Mouse (Mus musculus) midbrain, postnatal 0 days (tissue): ENCODE data around the gene D1Ertd622e. TPM values are rescaled to one million over a fixed set of nuclear protein-coding genes. Genes with fewer than 3 reads are reported as not detected.
"Not testable (repeated sequence)": the region's sequence is repeated elsewhere in the genome, so short reads cannot be mapped to it uniquely, and the experiment has no call there.

ENCODE experiments used
- ATAC-seq: fragments of 200-750 bp; cut with Nextera tagmentation; 2 replicates; pipeline ENCODE4 v1.8.0; 2017; ENCODE audit warnings: moderate number of reproducible peaks, mild to moderate bottlenecking, moderate TSS enrichment, moderate library complexity; ENCODE audit not compliant: low FRiP score
- DNase-seq: peaks from one replicate; pipeline ENCODE4 v3.0.0-alpha.2; 2015; ENCODE audit warnings: low spot score
- H3K27ac ChIP-seq: fragments of 300-500 bp; sonication (generic); 2 replicates; pipeline ENCODE4 v1.5.1; 2014; ENCODE audit warnings: low read depth, mild to moderate bottlenecking, low read length, mixed read lengths
- H3K27me3 ChIP-seq: fragments of 300-500 bp; sonication (generic); 2 replicates; pipeline ENCODE4 v1.6.1; 2014; ENCODE audit warnings: low read length, control low read depth, mixed read lengths; ENCODE audit not compliant: insufficient read depth
- H3K36me3 ChIP-seq: fragments of 300-500 bp; sonication (generic); 2 replicates; pipeline ENCODE4 v1.6.1; 2014; ENCODE audit warnings: low read length, control low read depth, mixed read lengths; ENCODE audit not compliant: insufficient read depth
- H3K4me1 ChIP-seq: fragments of 300-500 bp; sonication (generic); 2 replicates; pipeline ENCODE4 v1.6.1; 2014; ENCODE audit warnings: mild to moderate bottlenecking, control low read depth, antibody characterized with exemption, low read length, mixed read lengths; ENCODE audit not compliant: insufficient read depth
- H3K4me2 ChIP-seq: fragments of 300-500 bp; sonication (generic); 2 replicates; pipeline ENCODE4 v1.6.1; 2014; ENCODE audit warnings: low read depth, mild to moderate bottlenecking, low read length, mixed read lengths; ENCODE audit not compliant: poor library complexity, severe bottlenecking
- H3K4me3 ChIP-seq: fragments of 300-500 bp; sonication (generic); 2 replicates; pipeline ENCODE4 v1.5.1; 2014; ENCODE audit warnings: low read depth, mild to moderate bottlenecking, low read length, moderate library complexity
- H3K9ac ChIP-seq: fragments of 300-500 bp; sonication (generic); replicated peaks from 2 replicates; pipeline ENCODE4 v1.6.1; 2014; ENCODE audit warnings: mild to moderate bottlenecking, low read length, moderate library complexity, mixed read lengths; ENCODE audit not compliant: poor library complexity, severe bottlenecking
- H3K9me3 ChIP-seq: fragments of 300-500 bp; sonication (generic); 2 replicates; pipeline ENCODE4 v1.6.1; 2016; ENCODE audit warnings: low read length, control low read depth
- CTCF ChIP-seq: IDR thresholded peaks from 2 replicates; pipeline ENCODE4 v1.5.1; 2016; ENCODE audit warnings: antibody characterized with exemption, mild to moderate bottlenecking
- WGBS: fragments of 180-500 bp; shearing (Covaris S2); extraction: QIAGEN DNeasy Blood & Tissue Kit; methylation state at CpG from one replicate; pipeline ENCODE4 v1.1.7; 2014; 5-methylcytosine and 5-hydroxymethylcytosine counted together
- polyA plus RNA-seq: library from polyadenylated mRNA; unstranded; fragments of >200 nt; fragmentation: Nextera tagmentation; extraction: Ambion mirVana; gene quantifications from 2 replicates; pipeline ENCODE4 v1.2.1, GENCODE M21; 2015
- total RNA-seq: library from RNA; depleted of rRNA; stranded (reverse); fragments of >200 nt; gene quantifications from 2 replicates; pipeline ENCODE4 v1.2.3, GENCODE M21; 2014

The D1Ertd622e gene
- total and polyA plus RNA-seq, 2 experiments from 2014 or later: 32.9 to 57.0 TPM

- H3K27me3 ChIP-seq: no peaks in the 10 kb centered on the region
- H3K4me1 ChIP-seq: no peaks in the 10 kb centered on the region
- H3K9ac ChIP-seq: no peak overlapping the region
- no peak for ATAC-seq
- no peaks in the 10 kb centered on the region for H3K9me3 ChIP-seq
- no peaks in the 10 kb centered on the region for H3K36me3 ChIP-seq
- DNase-seq: no peak
- H3K27ac ChIP-seq: no peak overlapping the region
- TF ChIP-seq CTCF: no peak
- WGBS: 88% methylated on average over 2 of the region's 2 CpGs
- H3K4me2 ChIP-seq: no peak overlapping the region
- H3K4me3 ChIP-seq: no peak overlapping the region
Observed at GRCm38 (mm10) chr1:97600371-97600770, 61.5 kb downstream of the D1Ertd622e start.

- no peak overlapping the region for H3K4me3 ChIP-seq
- DNase-seq (no peak), ATAC-seq (no peak)
- 74% methylated on average over 3 of the region's 3 CpGs for WGBS
- TF ChIP-seq CTCF: no peak
- H3K36me3 ChIP-seq: no peaks in the 10 kb centered on the region
- no peaks in the 10 kb centered on the region for H3K27me3 ChIP-seq
- H3K4me2 ChIP-seq: no peak overlapping the region
- no peak overlapping the region for H3K27ac ChIP-seq
- no peaks in the 10 kb centered on the region for H3K4me1 ChIP-seq
- no peak overlapping the region for H3K9ac ChIP-seq
- H3K9me3 ChIP-seq: no peaks in the 10 kb centered on the region
Observed at GRCm38 (mm10) chr1:97599101-97599500, 62.8 kb downstream of the D1Ertd622e start.

DNA sequence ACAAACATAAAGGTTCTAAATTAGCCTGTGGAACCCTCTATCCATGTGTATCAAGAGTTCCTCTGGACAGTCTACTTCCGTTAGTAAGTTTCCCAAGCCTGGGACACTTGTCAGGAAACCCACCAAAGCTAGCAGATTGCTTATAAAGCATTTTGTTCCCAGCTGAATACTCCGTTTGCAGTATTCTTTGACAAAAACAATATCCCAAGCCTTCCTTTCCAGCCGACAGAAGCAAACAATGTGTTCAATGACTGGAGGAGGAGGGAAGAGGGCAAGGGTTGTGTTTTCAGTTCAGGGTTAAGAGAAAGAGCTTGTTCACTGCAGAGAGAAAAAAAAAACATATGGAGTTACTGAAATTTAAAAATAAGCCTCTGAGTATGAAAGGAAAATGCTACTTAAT lies 73.3 kb downstream of the D1Ertd622e start:
- ATAC-seq (no peak), DNase-seq (no peak)
- 20% methylated on average over 3 of the region's 3 CpGs for WGBS
- no peaks in the 10 kb centered on the region for H3K36me3 ChIP-seq
- TF ChIP-seq CTCF: no peak
- no peaks in the 10 kb centered on the region for H3K27me3 ChIP-seq
- no peak overlapping the region for H3K9ac ChIP-seq
- no peak overlapping the region for H3K4me3 ChIP-seq
- H3K27ac ChIP-seq: no peak overlapping the region
- H3K9me3 ChIP-seq: no peaks in the 10 kb centered on the region
- H3K4me1 ChIP-seq: no peaks in the 10 kb centered on the region
- H3K4me2 ChIP-seq: no peak overlapping the region

DNA sequence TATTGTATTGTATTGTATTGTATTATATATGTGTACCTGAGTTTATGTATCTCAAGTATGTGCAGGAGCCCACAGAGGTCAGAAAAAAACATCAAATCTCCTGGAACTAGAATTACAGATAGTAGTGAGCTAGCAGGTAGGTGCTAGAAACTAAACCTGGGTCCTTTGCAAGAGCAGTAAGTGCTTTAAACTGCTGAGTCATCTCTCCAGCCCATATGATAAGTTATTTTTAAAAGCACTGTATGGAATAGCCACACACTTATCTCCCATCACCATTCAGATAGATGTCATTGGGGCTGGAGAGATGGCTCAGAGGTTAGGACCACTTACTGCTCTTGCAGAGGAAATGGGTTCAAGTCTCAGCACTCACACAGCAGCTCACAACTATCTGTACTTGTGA lies 76.8 kb downstream of the D1Ertd622e start:
- H3K4me2 ChIP-seq: no peak overlapping the region
- no peaks in the 10 kb centered on the region for H3K4me1 ChIP-seq
- no peak overlapping the region for H3K9ac ChIP-seq
- ATAC-seq: no peak
- DNase-seq: no peak
- H3K4me3 ChIP-seq: no peak overlapping the region
- no peaks in the 10 kb centered on the region for H3K27me3 ChIP-seq
- no peaks in the 10 kb centered on the region for H3K9me3 ChIP-seq
- no peak for TF ChIP-seq CTCF
- no peaks in the 10 kb centered on the region for H3K36me3 ChIP-seq
- no peak overlapping the region for H3K27ac ChIP-seq

DNA sequence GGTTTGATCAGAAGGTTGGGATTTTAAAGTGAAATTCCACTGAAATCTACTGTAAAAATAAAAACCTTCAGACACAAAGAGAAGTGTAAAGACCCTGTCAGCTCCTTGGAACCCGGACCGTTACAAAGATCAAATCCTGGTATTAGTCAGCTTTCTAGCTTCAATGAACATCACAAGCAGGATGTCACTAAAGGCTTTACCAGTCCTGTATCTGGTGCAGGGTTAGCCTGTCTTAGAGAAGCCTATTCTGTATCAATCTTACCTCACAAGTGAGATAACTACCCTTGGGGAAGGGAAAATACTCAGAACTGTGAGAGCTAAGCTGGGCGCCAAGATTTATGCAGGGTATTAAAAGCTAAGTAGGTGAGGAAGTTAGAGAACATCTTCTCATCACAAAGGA lies 77.7 kb downstream of the D1Ertd622e start:
- WGBS: 70% methylated on average over 3 of the region's 3 CpGs
- Histone ChIP-seq H3K27ac (no peak overlapping the region), H3K9me3 (no peaks in the 10 kb centered on the region), H3K27me3 (no peaks in the 10 kb centered on the region), H3K9ac (no peak overlapping the region), H3K36me3 (no peaks in the 10 kb centered on the region), H3K4me2 (no peak overlapping the region), H3K4me1 (no peaks in the 10 kb centered on the region), H3K4me3 (no peak overlapping the region)
- TF ChIP-seq CTCF: no peak
- no peak for DNase-seq
- no peak for ATAC-seq

- no peak overlapping the region for H3K4me3 ChIP-seq
- DNase-seq (no peak), ATAC-seq (no peak)
- no peaks in the 10 kb centered on the region for H3K27me3 ChIP-seq
- no peak for TF ChIP-seq CTCF
- no peaks in the 10 kb centered on the region for H3K9me3 ChIP-seq
- no peaks in the 10 kb centered on the region for H3K4me1 ChIP-seq
- H3K36me3 ChIP-seq: no peaks in the 10 kb centered on the region
- no peak overlapping the region for H3K9ac ChIP-seq
- H3K27ac ChIP-seq: no peak overlapping the region
- WGBS: 86% methylated on average over 4 of the region's 4 CpGs
- H3K4me2 ChIP-seq: no peak overlapping the region
Observed at GRCm38 (mm10) chr1:97583085-97583484, 78.8 kb downstream of the D1Ertd622e start.

- H3K9ac ChIP-seq, H3K4me2 ChIP-seq, DNase-seq, ATAC-seq, H3K9me3 ChIP-seq, H3K4me1 ChIP-seq, H3K27me3 ChIP-seq, H3K4me3 ChIP-seq, H3K27ac ChIP-seq, H3K36me3 ChIP-seq: not testable (repeated sequence)
Observed at GRCm38 (mm10) chr1:97580680-97581079, 81.2 kb downstream of the D1Ertd622e start.
